Mouse (Mus musculus) megakaryocyte progenitor cell, adult 5-6 weeks (primary cell): ENCODE data around the gene Ccdc167. TPM values are rescaled to one million over a fixed set of nuclear protein-coding genes. Genes with fewer than 3 reads are reported as not detected.
A peak's percentile ranks its signal among the peaks of the same experiment; 100 is the strongest.

Source experiments
- ATAC-seq: replicated peaks from 2 replicates; pipeline ENCODE4 v1.8.0; 2016; ENCODE audit warnings: mild to moderate bottlenecking, moderate TSS enrichment, inconsistent platforms; ENCODE audit not compliant: poor library complexity
- total RNA-seq, 2 experiments: library from RNA; stranded (forward) in 1 of 2; stranded (reverse) in 1 of 2; fragments of 157-497, 149-512 nt in 1 of 2; fragments of 200-1000 nt in 1 of 2; gene quantifications; 2 replicates each; pipeline versions ENCODE4 v1.2.3 to v1.2.4; 2015 to 2017

Gene Ccdc167
- total RNA-seq, 2 experiments from 2014 or later = 6.3 to 20.1 TPM

- ATAC-seq = no peak
Observed at GRCm38 (mm10) chr17:29640971-29641370, 75.9 kb downstream of the Ccdc167 start.

- peak; percentile 93 for ATAC-seq
Observed at GRCm38 (mm10) chr17:29637895-29638294, 78.9 kb downstream of the Ccdc167 start.

- ATAC-seq = peak; percentile 43; the same call in 1 of the 2 replicates
Observed at GRCm38 (mm10) chr17:29637377-29637776, 79.5 kb downstream of the Ccdc167 start.

Other genes starting within 250 kb of the Ccdc167 start
- gene Pim1, start 226.3 kb downstream of the Ccdc167 start, total RNA-seq (2015) = 41.2 and 52.7 TPM in 2 replicates
- gene Pim1, start 226.3 kb downstream of the Ccdc167 start, total RNA-seq (2017) = 91.2 and 94.5 TPM in 2 replicates
- 0.17 TPM in 1 of 2 replicates, not detected in the other for gene Gm17657, start 167.4 kb downstream of the Ccdc167 start, total RNA-seq (2015)
- gene Gm17657, start 167.4 kb downstream of the Ccdc167 start, total RNA-seq (2017) = not detected in 2 replicates
- 21.7 and 24.8 TPM in 2 replicates for gene Tbc1d22b, start 167.3 kb downstream of the Ccdc167 start, total RNA-seq (2015)
- gene Tbc1d22b, start 167.3 kb downstream of the Ccdc167 start, total RNA-seq (2017) = 9.3 and 11.3 TPM in 2 replicates
- not detected in 2 replicates for gene Tmem217, start 164.7 kb downstream of the Ccdc167 start, total RNA-seq (2015)
- gene Tmem217, start 164.7 kb downstream of the Ccdc167 start, total RNA-seq (2017) = 0.10 TPM in 1 of 2 replicates, not detected in the other
- 18.1 and 19.9 TPM in 2 replicates for gene Rnf8, start 102.3 kb downstream of the Ccdc167 start, total RNA-seq (2015)
- gene Rnf8, start 102.3 kb downstream of the Ccdc167 start, total RNA-seq (2017) = 42.2 and 63.5 TPM in 2 replicates
- 0.68 and 0.94 TPM in 2 replicates for gene Gm28043, start 102.2 kb downstream of the Ccdc167 start, total RNA-seq (2015)
- gene Gm28043, start 102.2 kb downstream of the Ccdc167 start, total RNA-seq (2017) = 5.6 and 7.5 TPM in 2 replicates
- gene Cmtr1, start 56.4 kb downstream of the Ccdc167 start, total RNA-seq (2015) = 16.5 and 37.1 TPM in 2 replicates
- gene Cmtr1, start 56.4 kb downstream of the Ccdc167 start, total RNA-seq (2017) = 136 and 148 TPM in 2 replicates